Mouse (Mus musculus) retina, adult 2 months (tissue): ENCODE measurements around the gene Rbfox2.

Source experiments
- DNase-seq: peaks from one replicate; pipeline ENCODE4 v3.0.0-alpha.2; 2012; ENCODE audit warnings: low read depth, low spot score

The Rbfox2 gene

DNA sequence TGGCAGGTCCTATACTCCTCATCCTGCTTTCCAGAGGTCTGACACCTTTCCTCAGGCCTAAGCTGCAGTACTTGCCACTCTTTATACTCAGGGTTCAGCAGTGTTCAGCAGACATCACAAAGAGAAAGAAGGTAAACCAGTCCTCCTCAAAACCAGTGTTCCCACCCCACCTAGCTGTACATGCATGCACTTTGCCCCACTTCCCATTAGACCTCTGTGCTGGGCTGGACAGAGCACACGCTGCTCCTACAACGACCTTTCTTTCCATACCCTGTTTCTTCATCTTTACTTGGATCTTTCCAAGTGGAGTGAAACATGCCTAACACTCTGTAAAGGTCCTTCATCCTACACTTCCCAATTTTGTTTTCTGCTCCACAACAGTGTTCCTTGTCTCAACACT is 110.8 kb downstream of the Rbfox2 start:
- DNase-seq = no peak

DNA sequence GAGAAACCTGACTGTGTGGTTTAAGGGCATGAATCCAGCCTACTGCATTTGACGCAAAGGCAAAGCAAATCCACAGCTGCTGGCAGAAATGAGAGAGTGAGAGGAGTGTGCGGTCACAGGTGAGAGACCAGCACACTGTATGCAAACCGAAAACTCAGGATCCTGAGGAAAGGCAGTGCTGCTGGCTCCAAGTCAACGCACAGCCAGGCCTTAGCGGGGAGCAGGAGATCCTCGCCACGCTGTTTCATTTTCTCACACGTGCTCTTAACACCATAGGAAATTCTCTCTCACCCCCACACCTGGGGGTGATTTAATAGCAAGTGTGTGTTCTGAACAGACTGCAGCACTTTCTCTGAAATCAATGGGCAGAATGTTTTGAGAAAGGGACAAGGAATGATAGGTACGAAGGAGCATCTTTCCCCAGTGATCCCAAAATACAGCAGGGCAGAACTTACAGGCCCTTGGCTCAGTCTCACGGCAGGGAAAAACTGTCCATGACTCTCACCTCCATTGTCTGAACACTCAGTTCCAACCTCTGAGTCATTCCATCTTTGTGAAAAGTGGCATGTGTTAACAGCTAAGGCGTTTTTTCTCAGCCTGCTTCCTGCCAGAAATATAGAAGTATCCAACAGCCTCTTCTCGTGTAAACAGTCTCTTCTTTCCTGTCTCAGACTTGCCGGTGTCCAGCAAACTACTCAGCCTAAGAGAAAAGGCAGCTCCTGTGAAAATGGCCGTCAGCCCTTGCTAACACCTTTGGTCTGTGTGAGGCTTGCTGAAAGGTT is 114.5 kb downstream of the Rbfox2 start:
- DNase-seq = no peak

DNA sequence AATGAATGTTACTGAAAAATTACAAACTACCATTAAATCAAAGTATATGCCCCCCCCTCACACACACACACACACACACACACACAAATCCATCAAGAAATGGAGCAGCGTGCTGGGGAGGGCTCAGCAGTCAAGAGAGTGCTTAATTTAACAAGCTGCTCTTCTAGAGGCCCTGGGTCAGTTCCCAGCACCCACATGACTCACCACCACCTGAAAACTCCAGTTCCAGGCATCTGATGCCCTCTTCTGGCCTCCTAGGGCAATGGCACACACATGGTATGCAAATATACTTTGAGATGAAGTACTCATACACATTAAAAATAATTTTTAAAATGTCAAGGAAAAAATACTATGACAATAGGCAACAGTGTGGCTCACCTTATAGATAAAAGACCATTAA is 120.7 kb downstream of the Rbfox2 start:
- no peak for DNase-seq

DNA sequence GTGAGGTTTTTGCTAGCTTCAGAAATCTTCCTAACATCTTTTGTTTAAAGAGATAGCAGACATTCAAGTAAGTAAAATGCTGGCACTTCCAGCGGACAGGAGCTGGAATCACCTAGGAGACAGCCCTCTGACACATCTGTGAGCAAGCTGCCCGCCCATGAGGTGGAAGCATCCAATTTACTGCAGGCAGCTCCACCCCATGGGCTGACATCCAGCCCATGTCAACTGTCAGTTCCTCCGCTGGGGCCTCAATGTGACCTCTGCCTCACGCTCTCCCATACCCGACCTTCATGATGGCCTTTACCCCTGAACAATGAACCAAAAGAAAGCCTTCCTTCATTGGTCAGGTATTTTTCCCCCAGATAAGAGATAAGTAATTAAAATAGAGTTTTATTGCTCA is 121.2 kb downstream of the Rbfox2 start:
- no peak for DNase-seq

DNA sequence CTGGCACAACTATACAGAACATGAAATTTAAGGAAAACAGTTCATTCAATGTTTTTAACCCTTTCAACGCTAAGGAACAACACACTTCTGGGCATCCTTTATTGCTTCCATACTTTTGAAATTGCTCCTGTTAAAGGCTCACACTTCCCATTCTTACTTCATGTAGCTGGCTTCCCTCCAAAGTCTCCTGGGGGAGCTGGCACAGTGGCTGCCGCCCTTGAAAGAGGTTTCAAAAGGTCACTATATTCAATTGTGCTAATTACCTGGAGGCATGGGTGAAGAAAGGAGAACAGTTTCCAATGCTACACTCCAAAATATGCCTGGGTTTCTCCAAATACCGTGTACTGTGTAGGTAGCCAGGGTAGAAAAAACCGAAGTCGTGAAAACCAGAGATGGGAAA is 124.0 kb downstream of the Rbfox2 start:
- DNase-seq = no peak

DNA sequence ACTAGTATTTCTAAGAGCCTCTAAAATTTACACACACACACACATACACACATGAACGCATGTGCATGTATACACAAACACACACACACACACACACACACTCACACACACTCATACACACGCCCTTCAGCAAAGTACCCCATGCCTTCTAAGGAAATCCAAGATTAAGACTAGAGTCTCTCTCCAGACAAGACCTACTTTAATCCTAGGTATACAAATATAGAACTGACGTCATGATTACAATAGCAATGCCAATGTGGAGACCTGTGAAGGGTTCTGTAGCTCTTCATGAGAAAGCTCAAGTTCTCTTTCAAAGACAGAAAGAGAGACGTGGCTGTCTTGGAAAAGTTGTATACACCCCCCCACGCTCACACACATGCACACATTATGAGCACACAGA is 132.8 kb downstream of the Rbfox2 start:
- DNase-seq = no peak

DNA sequence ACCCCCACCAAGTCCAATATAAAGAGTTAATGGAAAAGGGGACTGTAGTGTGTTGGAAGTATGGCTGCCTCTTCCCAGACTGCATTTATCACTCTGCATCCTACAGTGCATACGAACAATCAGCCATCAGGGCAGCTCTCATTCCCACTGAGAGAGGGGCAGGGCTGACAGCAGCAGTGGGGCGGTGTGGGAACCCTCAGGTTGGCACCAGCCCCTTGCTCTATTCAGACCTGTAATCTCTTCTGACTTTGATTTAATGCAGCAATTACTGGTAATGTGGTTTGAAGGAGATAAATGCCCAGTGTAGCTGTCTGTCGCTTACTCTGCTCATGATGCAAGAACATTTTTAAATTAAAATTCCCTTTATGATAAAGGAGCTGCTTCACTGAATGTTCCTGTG is 134.4 kb downstream of the Rbfox2 start:
- no peak for DNase-seq

DNA sequence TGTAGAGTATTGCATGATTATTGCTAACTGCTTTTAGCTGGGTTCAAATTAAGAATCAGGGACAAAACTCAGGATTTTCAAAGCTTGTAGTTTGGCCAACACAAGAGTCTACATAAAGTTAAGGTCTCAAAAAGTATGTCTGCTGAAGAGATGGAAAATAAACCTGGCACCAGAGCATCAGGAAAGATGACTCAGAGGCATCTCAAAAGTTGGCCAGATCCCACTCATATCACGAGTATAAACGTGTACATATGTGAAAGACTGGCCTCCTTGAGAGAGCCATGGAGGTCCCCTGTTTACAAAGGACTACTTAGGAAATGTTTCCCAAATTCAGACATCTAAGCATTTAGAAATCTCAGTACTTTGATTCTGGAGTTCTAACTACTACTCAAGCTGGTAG is 138.0 kb downstream of the Rbfox2 start:
- DNase-seq = no peak

DNA sequence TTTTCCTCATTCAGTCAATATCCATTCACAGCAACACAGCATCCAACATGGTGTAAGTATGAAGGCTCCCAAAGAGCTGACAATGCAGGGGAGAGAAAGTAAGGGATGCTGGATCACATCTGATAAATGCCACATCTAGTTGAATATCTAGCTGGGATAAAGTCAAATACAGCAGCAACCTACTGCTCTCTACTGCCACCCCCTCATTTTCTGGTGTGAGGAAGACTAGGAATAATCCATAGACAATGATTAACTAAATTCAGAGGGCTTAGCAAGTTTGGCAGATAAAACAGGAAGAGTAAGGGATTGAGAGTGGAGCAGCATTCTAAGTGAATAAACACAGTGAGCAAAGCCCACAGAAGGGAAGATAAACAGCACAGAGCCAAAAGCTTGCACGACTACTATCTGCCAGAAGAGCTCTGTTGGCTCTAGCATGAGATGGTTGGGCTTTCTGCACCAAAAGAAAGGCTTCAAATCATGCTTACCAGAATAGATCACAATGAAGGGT is 140.5 kb downstream of the Rbfox2 start:
- DNase-seq = no peak

DNA sequence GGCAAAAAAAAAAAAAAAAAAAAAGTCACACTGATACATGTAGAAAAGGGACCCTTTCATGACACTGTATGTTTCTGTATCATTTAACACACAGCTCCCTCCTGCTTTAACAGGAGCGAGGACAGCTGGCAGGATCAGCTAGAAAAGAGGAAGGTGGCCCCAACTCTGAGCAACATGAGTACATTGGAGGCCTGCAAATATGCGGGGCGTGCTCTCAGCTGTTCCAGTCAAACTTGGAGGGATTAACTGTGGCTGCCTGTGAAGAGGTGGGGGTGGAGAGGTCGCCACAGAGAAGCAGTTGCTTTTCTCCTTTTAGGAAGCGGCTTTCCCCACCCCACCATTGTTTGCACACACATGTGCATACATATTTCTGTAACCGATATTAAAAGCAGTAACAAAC is 143.5 kb downstream of the Rbfox2 start:
- no peak for DNase-seq

DNA sequence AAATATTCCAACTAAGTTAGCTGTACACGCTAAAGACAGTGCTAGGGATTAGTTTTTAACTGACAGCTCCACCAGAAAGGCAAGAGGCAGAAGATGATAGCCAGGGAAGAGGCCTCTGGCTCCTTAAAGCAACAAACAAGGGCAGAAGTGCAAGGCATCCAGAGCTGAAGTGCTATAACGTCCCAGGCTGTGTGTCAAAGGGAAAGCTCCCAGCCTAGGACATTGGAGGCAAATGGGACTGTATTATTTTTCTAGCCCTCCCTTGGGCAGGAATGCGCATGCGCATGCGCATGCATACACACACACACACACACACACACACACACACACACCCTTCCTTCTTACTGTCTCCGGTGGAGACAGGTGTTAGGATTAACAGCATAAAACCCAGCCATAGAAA is 143.9 kb downstream of the Rbfox2 start:
- DNase-seq = no peak

DNA sequence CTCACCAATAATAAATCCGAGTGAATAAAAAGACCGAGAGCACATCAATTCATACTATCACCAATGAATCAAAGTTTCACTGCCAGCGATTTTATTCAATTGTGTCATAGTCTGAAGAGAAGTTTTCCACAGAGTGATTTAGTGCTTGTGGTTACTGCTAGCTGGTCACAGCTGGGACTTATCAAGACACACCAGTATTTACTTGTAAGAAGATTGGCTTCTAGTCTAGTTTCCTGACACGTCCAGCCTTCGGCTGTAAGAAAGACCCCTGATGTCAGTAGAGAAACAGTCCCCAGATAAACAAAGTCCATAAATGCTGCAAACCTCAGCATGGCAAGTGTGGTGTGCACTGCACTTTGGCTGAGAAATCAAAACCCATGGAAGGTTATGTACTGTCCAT is 145.4 kb downstream of the Rbfox2 start:
- no peak for DNase-seq

DNA sequence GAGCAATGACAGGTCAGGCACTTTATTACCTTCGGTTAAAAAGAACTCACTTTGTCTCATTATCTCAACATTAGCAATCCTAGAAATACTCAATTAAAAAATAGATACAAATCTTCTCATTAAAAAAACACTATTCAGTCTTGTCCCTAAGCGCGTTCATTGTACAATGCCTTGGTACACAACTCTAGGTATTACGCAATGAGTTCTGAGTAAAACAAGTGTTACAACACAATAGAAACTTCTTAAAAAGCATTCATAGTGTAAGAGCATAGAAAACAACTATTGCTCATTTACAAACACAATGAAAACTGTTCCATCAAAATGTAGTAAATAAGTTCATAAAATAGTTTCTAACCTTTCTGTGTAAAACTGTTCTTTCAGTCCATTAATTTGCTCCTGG is 146.0 kb downstream of the Rbfox2 start:
- DNase-seq = no peak

DNA sequence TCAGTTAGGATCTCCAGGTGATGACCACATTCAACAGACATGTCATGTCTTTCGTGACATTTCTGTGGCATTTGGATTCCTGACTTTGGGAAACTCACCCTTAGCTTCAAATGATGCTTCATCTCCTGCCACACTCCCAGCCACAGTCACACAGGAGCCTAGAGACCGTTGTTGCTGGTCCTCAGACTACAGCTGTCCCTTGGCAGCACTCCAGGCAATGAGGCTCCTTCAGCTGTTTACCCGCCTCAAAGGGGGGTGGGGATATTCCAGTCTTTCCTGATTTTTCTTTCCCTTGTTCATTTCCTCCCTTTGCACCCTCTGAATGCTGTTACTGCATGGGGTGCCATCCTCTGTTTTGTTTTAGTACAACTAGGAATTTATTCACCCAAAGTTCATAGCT is 150.3 kb downstream of the Rbfox2 start:
- DNase-seq = no peak

DNA sequence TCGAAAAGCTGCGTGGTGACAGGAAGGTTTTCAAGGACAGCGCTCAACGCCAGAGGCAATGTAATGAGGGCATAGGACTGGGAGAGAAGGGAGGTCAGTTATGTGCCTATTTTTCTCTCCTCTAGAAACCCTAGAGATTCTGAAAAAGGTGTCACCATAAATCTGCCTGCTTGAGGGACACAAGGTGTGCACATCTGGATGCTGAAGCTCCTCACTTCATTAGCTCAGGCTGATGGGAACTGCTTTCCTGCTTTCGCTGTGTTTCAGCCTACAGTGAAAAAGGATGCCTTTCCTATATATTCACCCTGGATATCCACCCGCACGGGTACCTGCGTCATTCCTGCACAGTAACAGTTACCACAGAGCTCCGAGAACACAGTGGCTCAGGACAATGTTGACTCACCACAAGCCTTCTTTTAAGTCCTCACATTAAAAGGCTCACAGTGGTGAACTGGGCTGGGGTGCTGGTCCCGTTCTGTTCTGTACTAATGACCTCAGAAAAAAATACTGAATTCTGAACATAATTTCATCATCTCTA is 152.5 kb downstream of the Rbfox2 start:
- no peak for DNase-seq

DNA sequence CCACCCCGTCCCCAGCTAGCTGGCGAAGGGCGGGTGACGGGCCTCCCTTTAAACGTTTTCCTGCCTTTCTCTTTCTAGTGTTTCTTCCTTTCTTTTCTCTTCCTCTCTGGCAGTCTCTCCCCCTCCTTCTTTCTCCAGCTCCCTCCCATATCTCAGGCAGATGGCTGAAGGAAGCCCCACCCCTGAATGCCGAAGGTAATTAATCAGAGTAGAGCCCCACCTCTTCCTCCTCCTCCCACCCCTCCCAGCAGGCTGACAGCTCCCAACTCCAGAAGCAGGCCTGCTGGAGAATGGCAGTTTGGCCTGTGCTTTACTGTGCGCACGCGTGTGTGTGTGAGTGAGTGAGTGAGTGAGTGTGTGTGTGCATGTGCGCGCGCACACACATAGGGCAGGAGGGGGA is 153.2 kb downstream of the Rbfox2 start:
- no peak for DNase-seq

DNA sequence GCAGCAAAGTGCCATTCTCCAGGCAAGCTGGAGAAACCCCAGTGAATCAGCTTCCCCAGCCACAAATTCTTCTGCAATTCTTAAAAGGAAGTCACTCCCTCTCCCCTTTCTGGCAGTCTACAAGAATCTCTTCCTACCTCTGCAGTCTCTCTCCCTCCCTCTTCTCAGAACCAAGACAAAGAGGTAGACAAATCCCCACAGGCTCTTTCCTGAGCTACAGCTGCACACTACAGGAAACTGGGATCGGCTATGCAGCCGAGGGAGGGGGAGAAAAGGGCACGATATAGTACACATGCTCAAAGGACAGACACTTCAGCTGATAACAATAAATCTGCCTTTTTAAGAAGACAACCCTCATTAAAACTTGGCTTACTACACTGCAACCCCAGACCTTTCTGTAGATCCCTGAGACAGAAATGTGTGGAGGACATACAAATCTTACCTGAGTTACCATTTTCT is 153.7 kb downstream of the Rbfox2 start:
- no peak for DNase-seq

DNA sequence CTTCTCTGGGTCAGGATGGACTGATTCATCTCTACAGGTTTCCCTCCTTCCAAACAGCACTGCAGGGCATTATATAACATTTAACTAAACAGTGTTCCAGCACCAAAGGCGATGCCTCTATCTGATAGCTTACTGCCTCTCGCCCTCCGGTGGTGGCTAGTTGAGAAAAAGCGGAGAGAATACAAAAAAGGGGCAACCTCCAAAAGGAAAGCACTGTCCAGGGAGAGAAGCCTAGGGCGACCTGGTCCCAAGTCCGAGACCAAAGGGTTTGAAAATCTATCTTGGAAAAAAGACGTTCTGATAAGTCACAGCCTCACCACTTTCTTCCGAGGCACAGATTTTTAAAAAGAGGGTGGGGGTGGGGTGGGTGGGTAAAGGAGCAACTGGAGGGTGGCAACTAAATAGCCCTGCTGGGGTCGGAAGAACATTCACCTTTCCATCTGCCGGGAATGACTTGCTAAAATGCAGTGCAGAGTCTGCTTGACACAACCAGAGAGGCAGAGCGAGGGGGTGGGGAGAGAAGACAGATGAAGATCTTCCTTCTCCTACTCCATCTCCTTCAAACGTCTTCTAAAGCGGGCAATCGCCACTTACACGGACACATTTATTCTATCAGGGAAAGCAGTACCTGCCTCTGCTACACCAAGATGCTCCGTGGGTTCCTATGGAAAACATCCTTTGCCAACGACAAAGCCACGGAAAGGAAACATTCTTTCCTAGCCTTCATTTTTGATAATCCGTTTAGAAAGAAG is 154.3 kb downstream of the Rbfox2 start:
- no peak for DNase-seq

DNA sequence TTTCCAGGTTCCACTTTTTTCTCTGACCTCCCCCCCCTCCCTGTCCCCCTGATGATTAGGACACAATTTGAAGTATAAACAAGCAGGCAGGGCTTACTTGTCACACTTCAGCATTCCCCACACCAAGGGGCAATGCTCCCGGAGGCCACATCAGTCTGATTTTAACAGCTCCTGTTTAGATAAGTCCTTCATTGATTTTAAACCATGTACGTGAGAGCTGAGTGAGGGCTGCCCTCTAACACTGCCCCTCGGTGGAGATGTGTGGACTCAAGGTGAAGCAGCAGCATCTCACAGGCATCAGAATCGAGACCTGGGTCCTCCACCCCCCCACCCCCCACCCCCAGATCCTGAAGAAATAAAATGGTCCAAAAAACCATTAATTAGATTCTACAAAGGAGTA is 155.0 kb downstream of the Rbfox2 start:
- no peak for DNase-seq

DNA sequence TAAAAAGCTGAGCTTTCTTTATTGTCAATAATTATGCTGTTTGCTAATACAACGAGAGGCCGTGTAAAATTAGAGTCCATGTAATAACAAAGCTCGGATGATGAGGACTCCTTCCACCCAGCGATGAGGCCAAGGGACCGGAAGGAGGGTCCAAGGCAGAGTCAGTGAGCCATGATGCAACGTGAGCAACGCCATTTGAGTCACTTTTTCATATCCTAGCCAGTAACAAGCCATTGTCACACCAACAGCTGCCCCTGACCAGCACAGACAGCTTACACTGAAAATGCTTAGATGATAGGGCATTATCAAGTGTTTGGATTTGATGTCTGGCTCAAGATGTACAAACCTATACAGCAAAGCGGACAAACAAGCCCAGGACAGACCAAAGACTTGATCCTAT is 155.6 kb downstream of the Rbfox2 start:
- DNase-seq = no peak

DNA sequence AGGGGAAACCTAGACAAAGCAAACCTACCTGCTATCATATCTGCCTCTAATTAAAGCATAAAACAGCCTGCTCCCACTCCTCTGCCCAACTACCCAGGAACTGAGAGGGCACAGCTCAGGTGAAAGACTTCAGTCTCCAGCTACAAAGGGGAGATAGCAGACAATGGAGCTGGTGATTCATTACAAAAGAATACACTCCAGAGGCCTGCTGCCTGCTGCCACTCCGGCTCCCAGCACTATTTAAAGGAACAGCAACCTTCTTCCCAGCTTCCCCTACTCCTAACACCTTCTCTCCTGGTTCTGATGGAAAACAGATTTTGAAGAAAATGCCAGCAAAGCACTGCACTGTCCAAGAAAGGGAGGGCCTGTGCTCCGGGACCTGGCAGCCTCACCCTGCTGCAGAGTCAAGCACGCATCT is 156.4 kb downstream of the Rbfox2 start:
- DNase-seq = no peak

DNA sequence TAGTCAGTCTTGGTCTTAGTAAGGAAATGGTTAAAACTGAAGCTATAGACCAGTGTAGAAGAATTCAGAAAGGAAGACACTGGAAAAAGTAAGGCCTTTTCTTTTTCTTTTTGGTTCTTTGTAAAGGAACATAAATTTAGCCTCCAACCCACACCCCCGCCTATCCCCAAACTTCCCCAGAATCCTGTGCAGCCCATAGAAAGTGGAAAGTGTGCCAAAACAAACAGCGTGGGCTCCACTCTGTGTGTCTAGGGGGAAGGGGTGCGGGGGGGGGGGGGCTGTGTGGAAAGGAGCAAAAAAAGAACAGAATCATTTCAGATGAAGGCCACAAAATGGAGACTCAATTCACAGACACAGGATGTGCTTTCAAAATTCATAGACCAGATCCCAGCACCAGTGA is 156.8 kb downstream of the Rbfox2 start:
- DNase-seq = no peak

DNA sequence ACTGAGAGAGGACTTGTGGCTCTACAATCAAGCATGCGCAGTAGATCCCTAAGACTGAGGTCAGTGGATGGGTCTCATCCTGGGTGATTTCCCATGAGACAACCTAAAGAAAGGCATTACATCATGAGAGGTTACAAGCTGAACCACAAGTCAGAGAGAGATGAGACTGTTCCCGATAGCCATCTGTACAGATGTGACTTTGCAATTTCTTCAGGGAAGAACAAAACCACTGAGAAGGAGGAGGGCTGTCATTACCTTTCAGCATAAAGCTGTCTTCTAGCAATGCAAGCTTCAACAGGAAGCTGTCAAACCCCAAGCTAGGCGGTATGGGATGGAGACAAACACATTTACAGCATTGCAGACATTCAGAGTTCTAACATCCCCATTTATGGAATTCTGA is 157.3 kb downstream of the Rbfox2 start:
- no peak for DNase-seq
